Mouse (Mus musculus): ENCODE data around the gene Cd82. TPM values are rescaled to one million over a fixed set of nuclear protein-coding genes. Genes with fewer than 3 reads are reported as not detected.

The Cd82 gene
- polyA plus RNA-seq, 1 experiment = 181 TPM

GRCm38 (mm10) chr2:93424307-93424984 is 38.5 kb downstream of the Cd82 start:
- Histone ChIP-seq H3K36me3 (ENCODE audit: control insufficient read depth, insufficient read depth, low read length) (no peaks in the 10 kb centered on the region), H3K27me3 (ENCODE audit: control insufficient read depth, insufficient read depth, low read length) (no peaks in the 10 kb centered on the region), H3K4me1 (replicated peaks; ENCODE audit: control insufficient read depth, insufficient read depth, low read length) (peaks cover 52% of the 10 kb centered on the region), H3K27ac (ENCODE audit: control insufficient read depth, insufficient read depth, low read length) (no peak overlapping the region), H3K4me3 (ENCODE audit: control insufficient read depth, insufficient read depth, low read length) (no peak overlapping the region)
- 9% methylated on average over 9 of the region's 9 CpGs for WGBS
- no peak for DNase-seq
- no peak for TF ChIP-seq POLR2A (IDR thresholded peaks at IDR 0.05; ENCODE audit: control insufficient read depth, extremely low read depth, insufficient read depth, low read length, poor library complexity)
- no peak for TF ChIP-seq CTCF (IDR thresholded peaks at IDR 0.05; ENCODE audit: borderline replicate concordance, control insufficient read depth, extremely low read depth, insufficient read depth, low read length, poor library complexity)

- no peaks in the 10 kb centered on the region for H3K27me3 ChIP-seq (ENCODE audit: control insufficient read depth, insufficient read depth, low read length)
- TF ChIP-seq POLR2A (IDR thresholded peaks at IDR 0.05; ENCODE audit: control insufficient read depth, extremely low read depth, insufficient read depth, low read length, poor library complexity) (no peak), CTCF (IDR thresholded peaks at IDR 0.05; ENCODE audit: borderline replicate concordance, control insufficient read depth, extremely low read depth, insufficient read depth, low read length, poor library complexity) (peak; percentile 84; the same call in 1 of the 2 replicates)
- WGBS = 46% methylated on average over 7 of the region's 7 CpGs
- H3K4me1 ChIP-seq (replicated peaks; ENCODE audit: control insufficient read depth, insufficient read depth, low read length) = peaks cover 34% of the 10 kb centered on the region
- peak; percentile 77 for DNase-seq
- no peaks in the 10 kb centered on the region for H3K36me3 ChIP-seq (ENCODE audit: control insufficient read depth, insufficient read depth, low read length)
- no peak overlapping the region for H3K27ac ChIP-seq (ENCODE audit: control insufficient read depth, insufficient read depth, low read length)
- no peak overlapping the region for H3K4me3 ChIP-seq (ENCODE audit: control insufficient read depth, insufficient read depth, low read length)
Observed at GRCm38 (mm10) chr2:93421320-93421719, 41.6 kb downstream of the Cd82 start.

GRCm38 (mm10) chr2:93419971-93420370 is 43.0 kb downstream of the Cd82 start:
- DNase-seq = no peak
- WGBS = 97% methylated on average over 12 of the region's 12 CpGs
- Histone ChIP-seq H3K36me3 (ENCODE audit: control insufficient read depth, insufficient read depth, low read length) (no peaks in the 10 kb centered on the region), H3K27me3 (ENCODE audit: control insufficient read depth, insufficient read depth, low read length) (no peaks in the 10 kb centered on the region), H3K27ac (ENCODE audit: control insufficient read depth, insufficient read depth, low read length) (no peak overlapping the region), H3K4me3 (ENCODE audit: control insufficient read depth, insufficient read depth, low read length) (no peak overlapping the region), H3K4me1 (replicated peaks; ENCODE audit: control insufficient read depth, insufficient read depth, low read length) (peaks cover 24% of the 10 kb centered on the region)
- TF ChIP-seq CTCF (IDR thresholded peaks at IDR 0.05; ENCODE audit: borderline replicate concordance, control insufficient read depth, extremely low read depth, insufficient read depth, low read length, poor library complexity) (no peak), POLR2A (IDR thresholded peaks at IDR 0.05; ENCODE audit: control insufficient read depth, extremely low read depth, insufficient read depth, low read length, poor library complexity) (no peak)

- Histone ChIP-seq H3K36me3 (ENCODE audit: control insufficient read depth, insufficient read depth, low read length) (no peaks in the 10 kb centered on the region), H3K4me3 (ENCODE audit: control insufficient read depth, insufficient read depth, low read length) (no peak overlapping the region), H3K27me3 (ENCODE audit: control insufficient read depth, insufficient read depth, low read length) (no peaks in the 10 kb centered on the region), H3K4me1 (replicated peaks; ENCODE audit: control insufficient read depth, insufficient read depth, low read length) (peaks cover 15% of the 10 kb centered on the region), H3K27ac (ENCODE audit: control insufficient read depth, insufficient read depth, low read length) (no peak overlapping the region)
- TF ChIP-seq POLR2A (IDR thresholded peaks at IDR 0.05; ENCODE audit: control insufficient read depth, extremely low read depth, insufficient read depth, low read length, poor library complexity) (no peak), CTCF (IDR thresholded peaks at IDR 0.05; ENCODE audit: borderline replicate concordance, control insufficient read depth, extremely low read depth, insufficient read depth, low read length, poor library complexity) (peak; percentile 80; the same call in 1 of the 2 replicates)
- WGBS = 57% methylated on average over 8 of the region's 8 CpGs
- DNase-seq = peak; percentile 80
Observed at GRCm38 (mm10) chr2:93418396-93418795, 44.5 kb downstream of the Cd82 start.

- no peak for DNase-seq
Observed at GRCm38 (mm10) chr2:93416874-93417709, 45.8 kb downstream of the Cd82 start.

GRCm38 (mm10) chr2:93415281-93415680 is 47.7 kb downstream of the Cd82 start:
- no peak overlapping the region for H3K27ac ChIP-seq (ENCODE audit: control insufficient read depth, insufficient read depth, low read length)
- peak; percentile 80 for DNase-seq
- TF ChIP-seq CTCF (IDR thresholded peaks at IDR 0.05; ENCODE audit: borderline replicate concordance, control insufficient read depth, extremely low read depth, insufficient read depth, low read length, poor library complexity) (peak; percentile 98), POLR2A (IDR thresholded peaks at IDR 0.05; ENCODE audit: control insufficient read depth, extremely low read depth, insufficient read depth, low read length, poor library complexity) (no peak)
- H3K4me1 ChIP-seq (replicated peaks; ENCODE audit: control insufficient read depth, insufficient read depth, low read length) = peaks cover 15% of the 10 kb centered on the region
- 53% methylated on average over 5 of the region's 5 CpGs for WGBS
- H3K36me3 ChIP-seq (ENCODE audit: control insufficient read depth, insufficient read depth, low read length) = no peaks in the 10 kb centered on the region
- H3K4me3 ChIP-seq (ENCODE audit: control insufficient read depth, insufficient read depth, low read length) = no peak overlapping the region
- no peaks in the 10 kb centered on the region for H3K27me3 ChIP-seq (ENCODE audit: control insufficient read depth, insufficient read depth, low read length)

More at GRCm38 (mm10) chr2:93416874-93417709, 45.8 kb downstream of the Cd82 start:
- Histone ChIP-seq H3K27me3 (ENCODE audit: control insufficient read depth, insufficient read depth, low read length) (no peaks in the 10 kb centered on the region), H3K27ac (ENCODE audit: control insufficient read depth, insufficient read depth, low read length) (no peak overlapping the region), H3K4me3 (ENCODE audit: control insufficient read depth, insufficient read depth, low read length) (no peak overlapping the region), H3K4me1 (replicated peaks; ENCODE audit: control insufficient read depth, insufficient read depth, low read length) (peaks cover 15% of the 10 kb centered on the region), H3K36me3 (ENCODE audit: control insufficient read depth, insufficient read depth, low read length) (no peaks in the 10 kb centered on the region)
- TF ChIP-seq POLR2A (IDR thresholded peaks at IDR 0.05; ENCODE audit: control insufficient read depth, extremely low read depth, insufficient read depth, low read length, poor library complexity) (no peak), CTCF (IDR thresholded peaks at IDR 0.05; ENCODE audit: borderline replicate concordance, control insufficient read depth, extremely low read depth, insufficient read depth, low read length, poor library complexity) (no peak)
- WGBS = 60% methylated on average over 12 of the region's 12 CpGs
